Mouse (Mus musculus): ENCODE results near the gene Ppp1r1a. TPM values are rescaled to one million over a fixed set of nuclear protein-coding genes. Genes with fewer than 3 reads are reported as not detected.

Ppp1r1a gene
- polyA plus RNA-seq, 1 experiment from 2014 or later: 17.4 TPM

DNA sequence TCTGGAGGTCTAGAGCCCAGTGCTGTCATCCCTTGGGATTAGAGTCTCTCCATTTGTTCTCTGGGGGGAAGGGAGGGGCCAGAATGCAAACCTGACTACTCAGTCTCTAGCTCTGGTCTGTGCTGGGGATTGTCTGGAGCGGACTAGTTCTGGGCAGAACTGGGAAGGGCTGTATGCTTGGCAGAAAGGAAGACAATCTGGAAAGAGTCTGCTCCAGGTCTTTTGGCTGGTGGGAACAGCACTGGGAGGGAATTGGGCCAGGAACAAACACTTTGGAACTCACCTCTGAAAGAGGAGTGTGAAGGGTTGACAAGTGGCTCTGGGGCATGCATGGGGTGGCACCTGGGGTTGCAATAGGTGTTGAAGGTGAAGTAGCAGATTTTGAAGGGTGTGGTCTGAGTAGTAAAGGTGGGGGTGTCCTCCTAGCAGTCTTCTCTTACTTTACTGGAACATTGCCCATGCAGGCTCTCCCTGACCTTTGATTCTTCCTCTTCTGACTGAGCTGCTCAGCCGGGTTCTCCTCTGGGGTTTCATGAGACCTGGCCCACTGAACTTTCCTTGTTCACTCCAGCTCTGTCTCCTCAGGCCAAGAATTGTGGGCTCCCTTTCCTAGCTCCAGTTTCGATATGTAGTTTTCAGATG is 15.2 kb downstream of the Ppp1r1a start:
- ATAC-seq (ENCODE audit: insufficient number of reproducible peaks, insufficient read depth, low FRiP score, low read depth): no peak

DNA sequence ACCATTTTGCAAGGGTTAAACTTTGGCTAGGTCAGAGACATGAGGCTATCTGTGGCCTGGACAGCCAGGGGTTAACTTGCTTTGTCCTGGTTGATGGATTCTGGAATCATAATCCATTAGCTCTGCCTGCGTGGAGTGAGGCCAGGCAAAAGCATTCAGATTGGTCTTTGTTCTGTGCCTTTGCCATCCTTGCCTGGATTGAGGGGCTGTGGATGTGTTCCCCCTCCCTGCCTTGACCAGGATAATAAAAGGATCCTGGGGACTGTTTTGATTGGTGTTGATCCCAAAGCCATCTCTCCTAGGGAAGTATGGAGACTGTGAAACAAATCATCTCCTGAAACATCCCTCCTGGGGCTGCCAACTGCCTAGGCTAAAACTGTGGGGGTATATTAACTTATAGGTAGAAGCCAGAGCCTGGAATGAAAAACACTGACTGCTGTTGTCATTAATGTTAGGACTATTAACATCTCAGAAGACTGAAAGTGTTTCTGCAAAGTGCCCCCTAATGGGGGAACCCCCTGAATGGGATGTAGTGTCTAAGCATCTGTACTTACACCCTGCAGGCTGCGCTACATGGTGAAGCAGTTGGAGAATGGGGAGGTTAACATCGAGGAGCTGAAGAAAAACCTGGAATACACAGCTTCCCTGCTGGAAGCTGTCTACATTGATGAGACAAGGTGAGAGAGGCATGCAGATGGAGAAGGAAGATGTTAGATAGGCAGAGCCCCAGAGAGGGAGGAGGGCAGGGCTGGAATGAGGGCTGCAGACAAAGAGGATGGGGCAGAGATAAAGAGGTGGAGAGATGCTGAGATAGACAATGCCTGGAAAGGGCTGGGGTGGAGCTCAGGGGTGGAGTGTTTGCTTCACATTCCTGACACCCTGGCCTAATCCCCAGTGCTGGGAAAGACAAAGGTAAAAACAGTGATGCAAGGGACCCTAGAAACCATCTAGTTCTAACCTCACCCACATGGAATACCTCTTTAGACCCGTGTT is 18.1 kb downstream of the Ppp1r1a start:
- H3K9ac ChIP-seq (replicated peaks; ENCODE audit: low read depth, low read length): no peak overlapping the region
- H3K4me3 ChIP-seq (ENCODE audit: low read depth, low read length): no peak overlapping the region
- peaks cover 16% of the 10 kb centered on the region; the same call in 1 of the 2 replicates for H3K4me1 ChIP-seq (ENCODE audit: control insufficient read depth, insufficient read depth, low read length)
- H3K9me3 ChIP-seq (ENCODE audit: control insufficient read depth, low read depth, low read length): no peaks in the 10 kb centered on the region
- H3K27ac ChIP-seq (ENCODE audit: low read length): no peak overlapping the region
- ATAC-seq (ENCODE audit: insufficient number of reproducible peaks, insufficient read depth, low FRiP score, low read depth): no peak
- H3K4me2 ChIP-seq (replicated peaks; ENCODE audit: low read depth, low read length): no peak overlapping the region
- H3K36me3 ChIP-seq (ENCODE audit: control insufficient read depth, insufficient read depth, low read length): no peaks in the 10 kb centered on the region
- no peaks in the 10 kb centered on the region for H3K27me3 ChIP-seq (ENCODE audit: control insufficient read depth, insufficient read depth, low read length)
- 33% methylated on average over 4 of the region's 4 CpGs for WGBS

More for the DNA sequence above, 15.2 kb downstream of the Ppp1r1a start:
- Histone ChIP-seq H3K4me1 (ENCODE audit: control insufficient read depth, insufficient read depth, low read length) (0 out of 2 replicates have a peak, but pooled peaks cover 9% of the 10 kb centered on the region), H3K27me3 (ENCODE audit: control insufficient read depth, insufficient read depth, low read length) (no peaks in the 10 kb centered on the region), H3K36me3 (ENCODE audit: control insufficient read depth, insufficient read depth, low read length) (no peaks in the 10 kb centered on the region), H3K4me3 (ENCODE audit: low read depth, low read length) (no peak overlapping the region), H3K9me3 (ENCODE audit: control insufficient read depth, low read depth, low read length) (no peaks in the 10 kb centered on the region), H3K4me2 (replicated peaks; ENCODE audit: low read depth, low read length) (no peak overlapping the region), H3K9ac (replicated peaks; ENCODE audit: low read depth, low read length) (no peak overlapping the region), H3K27ac (ENCODE audit: low read length) (no peak overlapping the region)
- WGBS: 65% methylated on average over 3 of the region's 3 CpGs

DNA sequence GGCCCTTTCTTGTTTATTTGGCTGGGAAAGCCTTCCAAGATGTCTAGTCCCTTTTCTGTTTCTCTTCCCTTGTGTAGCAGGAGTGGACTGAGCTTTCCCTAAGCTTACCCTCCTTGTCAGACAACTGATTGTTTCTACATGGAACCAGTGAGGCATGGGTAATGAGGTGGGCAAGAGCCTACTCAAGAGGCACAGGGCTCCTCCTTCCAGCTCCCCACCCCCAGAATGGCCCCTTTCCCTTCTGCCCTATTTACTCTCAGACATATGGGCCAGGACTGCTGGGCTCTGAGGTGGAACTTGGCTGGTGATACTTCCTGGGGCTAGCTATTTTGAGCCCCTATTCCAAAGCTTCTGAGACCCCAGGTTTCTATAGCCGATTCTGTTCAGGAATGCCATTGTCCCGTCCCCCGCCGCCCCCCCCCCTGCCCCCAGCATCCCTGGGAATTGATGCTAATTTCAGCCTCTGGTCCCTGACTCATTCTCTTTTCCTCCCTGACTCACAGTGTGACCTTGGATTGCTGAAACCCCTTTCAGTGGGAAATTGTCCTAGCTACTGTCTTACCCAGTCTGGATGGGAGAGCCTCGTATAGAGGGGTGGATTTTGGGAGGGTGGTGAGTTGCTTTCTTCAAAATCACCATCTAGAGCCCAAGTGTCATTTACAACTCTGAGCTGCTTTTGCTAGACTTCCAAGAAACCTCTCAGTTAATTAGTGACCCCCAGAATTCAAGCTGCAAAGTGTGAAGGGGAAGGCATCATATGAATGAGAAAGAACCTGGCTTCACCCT is 19.0 kb downstream of the Ppp1r1a start:
- 28% methylated on average over 5 of the region's 5 CpGs for WGBS
- no peak overlapping the region for H3K9ac ChIP-seq (replicated peaks; ENCODE audit: low read depth, low read length)
- peak overlapping the region; percentile 4; the same call in 1 of the 2 replicates for H3K27ac ChIP-seq (ENCODE audit: low read length)
- no peak overlapping the region for H3K4me3 ChIP-seq (ENCODE audit: low read depth, low read length)
- H3K4me2 ChIP-seq (replicated peaks; ENCODE audit: low read depth, low read length): no peak overlapping the region
- H3K4me1 ChIP-seq (ENCODE audit: control insufficient read depth, insufficient read depth, low read length): peaks cover 17% of the 10 kb centered on the region; the same call in 1 of the 2 replicates
- H3K9me3 ChIP-seq (ENCODE audit: control insufficient read depth, low read depth, low read length): no peaks in the 10 kb centered on the region
- no peaks in the 10 kb centered on the region for H3K36me3 ChIP-seq (ENCODE audit: control insufficient read depth, insufficient read depth, low read length)
- ATAC-seq (ENCODE audit: insufficient number of reproducible peaks, insufficient read depth, low FRiP score, low read depth): no peak
- no peaks in the 10 kb centered on the region for H3K27me3 ChIP-seq (ENCODE audit: control insufficient read depth, insufficient read depth, low read length)

DNA sequence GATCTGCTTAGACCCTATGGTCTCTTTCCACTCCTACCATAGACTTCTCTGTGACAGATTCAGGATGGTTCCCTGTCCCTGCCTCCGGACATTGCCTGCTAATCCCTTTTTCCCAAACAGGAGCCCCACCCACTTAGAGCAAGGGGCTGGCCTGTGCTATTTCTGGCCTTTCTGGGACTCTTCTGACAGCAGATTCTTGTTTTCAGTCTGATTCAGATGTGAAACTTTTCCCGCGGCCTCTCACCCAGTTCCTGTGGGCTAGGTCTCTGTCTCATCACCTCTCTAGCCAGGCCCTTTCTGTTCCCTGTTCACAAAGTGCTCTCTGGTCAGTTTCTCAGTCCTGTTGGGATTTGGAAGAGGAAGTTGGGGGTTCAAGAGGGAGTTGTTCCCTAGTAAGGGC is 22.9 kb downstream of the Ppp1r1a start:
- no peaks in the 10 kb centered on the region for H3K36me3 ChIP-seq (ENCODE audit: control insufficient read depth, insufficient read depth, low read length)
- H3K4me3 ChIP-seq (ENCODE audit: low read depth, low read length): no peak overlapping the region
- no peak overlapping the region for H3K9ac ChIP-seq (replicated peaks; ENCODE audit: low read depth, low read length)
- no peak for ATAC-seq (ENCODE audit: insufficient number of reproducible peaks, insufficient read depth, low FRiP score, low read depth)
- peaks cover 24% of the 10 kb centered on the region; the same call in 1 of the 2 replicates for H3K4me1 ChIP-seq (ENCODE audit: control insufficient read depth, insufficient read depth, low read length)
- no peaks in the 10 kb centered on the region for H3K9me3 ChIP-seq (ENCODE audit: control insufficient read depth, low read depth, low read length)
- H3K27ac ChIP-seq (ENCODE audit: low read length): no peak overlapping the region
- no peaks in the 10 kb centered on the region for H3K27me3 ChIP-seq (ENCODE audit: control insufficient read depth, insufficient read depth, low read length)
- 33% methylated on average over 3 of the region's 3 CpGs for WGBS
- H3K4me2 ChIP-seq (replicated peaks; ENCODE audit: low read depth, low read length): peak overlapping the region; percentile 44

DNA sequence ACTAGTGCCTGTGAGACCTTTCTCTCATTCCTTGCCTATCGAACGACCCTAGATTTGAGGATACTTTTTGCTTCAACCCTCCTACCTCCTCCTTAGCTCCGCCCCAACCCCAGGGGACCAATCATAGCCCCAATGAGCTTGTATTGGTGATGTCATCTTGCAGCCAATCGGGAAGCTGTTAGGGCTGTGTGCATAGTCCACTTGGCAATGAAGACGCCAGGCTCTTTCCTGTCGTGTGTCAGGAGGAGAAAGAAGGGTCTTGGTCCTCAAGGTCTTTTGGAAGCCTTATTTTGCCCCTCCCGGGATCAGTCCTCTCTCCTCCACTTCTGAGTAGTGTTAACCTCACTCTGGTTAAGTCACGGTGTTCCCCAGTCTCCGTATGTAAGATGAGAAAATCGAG is 23.7 kb downstream of the Ppp1r1a start:
- Histone ChIP-seq H3K4me1 (ENCODE audit: control insufficient read depth, insufficient read depth, low read length) (peaks cover 22% of the 10 kb centered on the region; the same call in 1 of the 2 replicates), H3K27ac (ENCODE audit: low read length) (no peak overlapping the region), H3K9me3 (ENCODE audit: control insufficient read depth, low read depth, low read length) (no peaks in the 10 kb centered on the region), H3K4me2 (replicated peaks; ENCODE audit: low read depth, low read length) (peak overlapping the region; percentile 44), H3K9ac (replicated peaks; ENCODE audit: low read depth, low read length) (no peak overlapping the region), H3K4me3 (ENCODE audit: low read depth, low read length) (peak overlapping the region; percentile 18), H3K36me3 (ENCODE audit: control insufficient read depth, insufficient read depth, low read length) (no peaks in the 10 kb centered on the region), H3K27me3 (ENCODE audit: control insufficient read depth, insufficient read depth, low read length) (no peaks in the 10 kb centered on the region)
- WGBS: 4% methylated on average over 10 of the region's 10 CpGs
- peak; percentile 92 for ATAC-seq (ENCODE audit: insufficient number of reproducible peaks, insufficient read depth, low FRiP score, low read depth)

DNA sequence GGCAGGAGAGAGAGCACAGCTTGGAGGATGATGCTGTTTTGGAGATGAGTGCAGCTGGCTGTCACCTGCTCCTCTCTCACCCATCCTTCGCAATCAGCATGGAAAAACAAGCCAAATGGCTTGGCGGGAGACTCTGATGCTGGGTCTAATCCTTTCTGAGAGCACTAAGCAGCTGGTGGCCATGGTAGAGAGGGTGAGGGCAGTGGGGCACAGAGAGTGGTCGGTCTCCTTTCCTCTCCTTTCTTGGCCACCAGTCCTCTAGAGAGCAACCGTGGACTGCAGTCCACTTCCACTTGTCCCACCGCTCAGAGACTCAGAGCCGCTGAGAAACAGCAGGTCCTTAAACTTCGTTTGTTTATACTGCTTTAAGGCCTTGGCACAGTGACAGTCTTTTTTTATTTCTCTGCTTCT is 24.2 kb downstream of the Ppp1r1a start:
- peak; percentile 51; the same call in 1 of the 2 replicates for ATAC-seq (ENCODE audit: insufficient number of reproducible peaks, insufficient read depth, low FRiP score, low read depth)
- H3K4me2 ChIP-seq (replicated peaks; ENCODE audit: low read depth, low read length): peak overlapping the region; percentile 44
- H3K27me3 ChIP-seq (ENCODE audit: control insufficient read depth, insufficient read depth, low read length): no peaks in the 10 kb centered on the region
- no peak overlapping the region for H3K4me3 ChIP-seq (ENCODE audit: low read depth, low read length)
- H3K27ac ChIP-seq (ENCODE audit: low read length): peak overlapping the region; percentile 55; the same call in 1 of the 2 replicates
- WGBS: 7% methylated on average over 7 of the region's 7 CpGs
- no peak overlapping the region for H3K9ac ChIP-seq (replicated peaks; ENCODE audit: low read depth, low read length)
- H3K4me1 ChIP-seq (ENCODE audit: control insufficient read depth, insufficient read depth, low read length): peaks cover 17% of the 10 kb centered on the region; the same call in 1 of the 2 replicates
- no peaks in the 10 kb centered on the region for H3K36me3 ChIP-seq (ENCODE audit: control insufficient read depth, insufficient read depth, low read length)
- no peaks in the 10 kb centered on the region for H3K9me3 ChIP-seq (ENCODE audit: control insufficient read depth, low read depth, low read length)

DNA sequence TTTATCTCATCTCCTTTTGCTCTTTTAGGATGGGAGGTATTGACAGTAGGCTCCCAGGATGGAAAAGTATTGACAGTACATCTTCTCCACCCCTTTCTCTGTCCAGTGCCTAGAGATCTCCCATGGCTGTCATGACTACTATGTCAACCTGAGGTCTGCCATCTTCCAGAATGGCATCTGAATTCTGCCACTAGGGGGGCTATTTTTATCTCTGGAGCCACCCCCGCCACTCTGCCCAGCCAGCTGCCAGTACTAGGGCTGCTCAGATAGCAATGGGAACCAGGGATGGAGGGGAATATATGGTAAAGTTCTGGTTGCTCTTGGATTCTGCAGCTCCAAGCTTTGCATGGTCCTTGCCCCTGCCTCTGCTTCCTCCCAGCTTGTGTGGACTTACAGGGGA is 26.2 kb downstream of the Ppp1r1a start:
- no peak for ATAC-seq (ENCODE audit: insufficient number of reproducible peaks, insufficient read depth, low FRiP score, low read depth)
- H3K9ac ChIP-seq (replicated peaks; ENCODE audit: low read depth, low read length): no peak overlapping the region
- H3K27me3 ChIP-seq (ENCODE audit: control insufficient read depth, insufficient read depth, low read length): no peaks in the 10 kb centered on the region
- no peaks in the 10 kb centered on the region for H3K9me3 ChIP-seq (ENCODE audit: control insufficient read depth, low read depth, low read length)
- H3K27ac ChIP-seq (ENCODE audit: low read length): no peak overlapping the region
- peaks cover 16% of the 10 kb centered on the region; the same call in 1 of the 2 replicates for H3K4me1 ChIP-seq (ENCODE audit: control insufficient read depth, insufficient read depth, low read length)
- H3K4me3 ChIP-seq (ENCODE audit: low read depth, low read length): no peak overlapping the region
- 88% methylated on average over 1 of the region's 1 CpGs for WGBS
- H3K36me3 ChIP-seq (ENCODE audit: control insufficient read depth, insufficient read depth, low read length): no peaks in the 10 kb centered on the region
- no peak overlapping the region for H3K4me2 ChIP-seq (replicated peaks; ENCODE audit: low read depth, low read length)

DNA sequence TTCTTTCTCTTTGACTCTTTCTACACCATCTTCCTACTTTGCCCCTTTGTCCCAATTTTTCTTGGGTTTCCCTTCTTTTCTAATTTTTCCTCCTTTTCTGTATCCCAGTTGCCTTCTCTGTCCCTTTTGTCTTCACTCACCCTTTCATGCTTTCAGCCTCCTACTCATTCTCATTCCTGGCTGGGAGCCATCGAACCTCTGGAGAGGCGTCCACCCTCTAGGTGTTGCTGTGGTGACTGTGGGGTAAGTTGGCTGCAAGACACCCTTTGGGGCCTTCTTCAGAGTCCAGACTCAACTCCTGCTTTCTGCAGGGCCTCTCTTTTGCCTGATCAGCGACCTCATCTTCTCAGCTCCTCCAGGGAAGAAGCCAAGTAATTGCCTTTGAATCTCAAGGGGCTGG is 28.5 kb downstream of the Ppp1r1a start:
- Histone ChIP-seq H3K36me3 (ENCODE audit: control insufficient read depth, insufficient read depth, low read length) (no peaks in the 10 kb centered on the region), H3K9me3 (ENCODE audit: control insufficient read depth, low read depth, low read length) (no peaks in the 10 kb centered on the region), H3K4me2 (replicated peaks; ENCODE audit: low read depth, low read length) (no peak overlapping the region), H3K27ac (ENCODE audit: low read length) (no peak overlapping the region), H3K9ac (replicated peaks; ENCODE audit: low read depth, low read length) (no peak overlapping the region), H3K4me1 (ENCODE audit: control insufficient read depth, insufficient read depth, low read length) (0 out of 2 replicates have a peak, but pooled peaks cover 7% of the 10 kb centered on the region), H3K4me3 (ENCODE audit: low read depth, low read length) (no peak overlapping the region), H3K27me3 (ENCODE audit: control insufficient read depth, insufficient read depth, low read length) (no peaks in the 10 kb centered on the region)
- no peak for ATAC-seq (ENCODE audit: insufficient number of reproducible peaks, insufficient read depth, low FRiP score, low read depth)
- WGBS: 68% methylated on average over 3 of the region's 3 CpGs

All from stomach, embryonic 14.5 days (tissue).